Mouse (Mus musculus): ENCODE data around the gene Hist1h4i.

Hist1h4i gene

GRCm38 (mm10) chr13:22037415-22037814 lies 3.7 kb downstream of the Hist1h4i start:
- no peak for DNase-seq (ENCODE audit: extremely low spot score, low read depth, low spot score)

- no peak for DNase-seq (ENCODE audit: extremely low spot score, low read depth, low spot score)
Measured at GRCm38 (mm10) chr13:22036986-22037385, 4.2 kb downstream of the Hist1h4i start.

- no peak for DNase-seq (ENCODE audit: extremely low spot score, low read depth, low spot score)
Measured at GRCm38 (mm10) chr13:22036149-22036956, 4.8 kb downstream of the Hist1h4i start.

GRCm38 (mm10) chr13:22035267-22036148 lies 5.7 kb downstream of the Hist1h4i start, which contains the start of the genes Hist1h2ah and Hist1h2bk:
TSS of gene Hist1h2ah (minus strand) at chr13:22035568.
TSS of gene Hist1h2bk (plus strand) at chr13:22035870.
- peak; percentile 97 for DNase-seq (ENCODE audit: extremely low spot score, low read depth, low spot score)

- no peak for DNase-seq (ENCODE audit: extremely low spot score, low read depth, low spot score)
Measured at GRCm38 (mm10) chr13:22034443-22035266, 6.5 kb downstream of the Hist1h4i start.

GRCm38 (mm10) chr13:22033741-22034442 lies 7.3 kb downstream of the Hist1h4i start:
- no peak for DNase-seq (ENCODE audit: extremely low spot score, low read depth, low spot score)

GRCm38 (mm10) chr13:22030493-22030892 lies 10.7 kb downstream of the Hist1h4i start:
- no peak for DNase-seq (ENCODE audit: extremely low spot score, low read depth, low spot score)

GRCm38 (mm10) chr13:22029928-22030327 lies 11.2 kb downstream of the Hist1h4i start:
- DNase-seq (ENCODE audit: extremely low spot score, low read depth, low spot score) = no peak

GRCm38 (mm10) chr13:22028673-22029460 lies 12.3 kb downstream of the Hist1h4i start:
- no peak for DNase-seq (ENCODE audit: extremely low spot score, low read depth, low spot score)

- no peak for DNase-seq (ENCODE audit: extremely low spot score, low read depth, low spot score)
Measured at GRCm38 (mm10) chr13:22026058-22027031, 14.8 kb downstream of the Hist1h4i start.

- DNase-seq (ENCODE audit: extremely low spot score, low read depth, low spot score) = peak; percentile 97
Measured at GRCm38 (mm10) chr13:22022241-22022640, 18.9 kb downstream of the Hist1h4i start.

DNA sequence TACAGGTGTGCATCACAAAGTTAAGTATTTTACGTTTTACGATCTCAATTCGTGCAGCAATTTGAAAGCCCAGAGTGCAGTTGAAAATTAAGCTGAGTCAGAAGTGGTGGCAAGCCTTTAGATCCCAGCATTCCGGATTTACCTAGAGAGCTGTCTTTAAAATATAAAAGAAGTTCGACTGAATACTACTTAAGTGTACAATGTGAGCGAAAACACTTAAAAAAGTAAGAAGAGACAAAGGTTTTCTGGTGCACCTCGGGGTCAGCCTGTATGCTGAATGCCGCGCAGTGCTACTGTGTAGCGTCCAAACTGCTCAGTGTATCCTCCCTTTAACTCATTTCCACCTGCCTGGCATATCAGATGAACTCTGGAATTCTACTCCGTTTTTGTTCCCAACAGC lies 19.6 kb downstream of the Hist1h4i start:
- no peak for DNase-seq (ENCODE audit: extremely low spot score, low read depth, low spot score)

DNA sequence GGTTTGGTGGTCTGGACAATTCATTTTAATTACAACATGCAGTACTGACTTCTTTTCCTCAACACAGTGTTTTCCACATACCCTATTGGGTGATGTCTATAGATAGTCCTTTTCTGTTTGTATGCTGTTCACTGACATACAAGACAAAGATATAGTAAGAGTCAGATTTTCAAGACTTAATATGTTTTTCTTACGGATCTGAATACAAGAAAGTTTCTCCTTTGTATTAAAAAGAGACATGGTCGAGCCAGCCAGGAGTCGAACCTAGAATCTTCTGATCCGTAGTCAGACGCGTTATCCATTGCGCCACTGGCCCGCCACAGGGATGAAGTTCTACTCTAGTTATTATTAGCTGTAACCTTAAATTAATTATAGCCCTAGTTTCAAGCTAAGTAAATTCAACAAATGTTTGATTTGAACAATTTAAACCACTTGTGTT lies 20.2 kb downstream of the Hist1h4i start:
- DNase-seq (ENCODE audit: extremely low spot score, low read depth, low spot score) = no peak

- no peak for DNase-seq (ENCODE audit: extremely low spot score, low read depth, low spot score)
Measured at GRCm38 (mm10) chr13:22019934-22020835, 21.0 kb downstream of the Hist1h4i start.

GRCm38 (mm10) chr13:22015479-22016450 lies 25.4 kb downstream of the Hist1h4i start:
- peak; percentile 96 for DNase-seq (ENCODE audit: extremely low spot score, low read depth, low spot score)

GRCm38 (mm10) chr13:22014411-22014845 lies 26.7 kb downstream of the Hist1h4i start:
- DNase-seq (ENCODE audit: extremely low spot score, low read depth, low spot score) = no peak

Measured in hindlimb bud, embryonic 11.5 days (tissue).